In genomic region chr1:119598855-119599254, GRCm38 (mm10) we compare ENCODE assay signal across 13 mouse cellular contexts.
"Had no signal": no experiment of that assay in that cellular context is flagged by ENCODE, and none has a peak within 500 bp of the region (broad histone marks: within the 10 kb centered on the region; RNA-seq: fewer than 3 reads in every experiment).

No protein-coding gene starts in this region.

- DNase-seq: kidney, postnatal 14 days; lung, adult 2 months; lung, postnatal 10 days; right cerebral cortex, adult 18-20 months had no signal

- H3K4me3 ChIP-seq: kidney, embryonic 15.5 days; left cerebral cortex, adult 2 months; limb, embryonic 10.5 days; liver, embryonic 15.5 days; neural tube, embryonic 15.5 days had no signal

- H3K27me3 ChIP-seq: kidney, embryonic 15.5 days; liver, embryonic 15.5 days; neural tube, embryonic 15.5 days had no signal

- H3K9me3 ChIP-seq: kidney, embryonic 15.5 days; limb, embryonic 10.5 days; liver, embryonic 15.5 days; neural tube, embryonic 15.5 days had no signal

- ATAC-seq: intestine, embryonic 16.5 days; midbrain, embryonic 16.5 days had no signal

- H3K4me2 ChIP-seq: kidney, embryonic 15.5 days; liver, embryonic 11.5 days; liver, embryonic 15.5 days; neural tube, embryonic 15.5 days had no signal

- H3K27ac ChIP-seq: left cerebral cortex, adult 2 months; limb, embryonic 10.5 days; liver, embryonic 15.5 days; macrophage; neural tube, embryonic 15.5 days had no signal

- H3K4me1 ChIP-seq: limb, embryonic 10.5 days; liver, embryonic 15.5 days; neural tube, embryonic 15.5 days had no signal

- H3K9ac ChIP-seq: kidney, embryonic 15.5 days; liver, embryonic 15.5 days; neural tube, embryonic 15.5 days had no signal
